In genomic region chr2:18676936-18677491, GRCm38 (mm10) we compare ENCODE assay signal across 8 mouse cellular contexts. TPM values are rescaled to one million over a fixed set of nuclear protein-coding genes. Genes with fewer than 3 reads are reported as not detected.
DNase-seq lines count a peak whose midpoint lies in the region; ATAC-seq lines count a peak whose summit lies in the region.

Gene Bmi1 (plus strand): TSS chr2:18677018.

- peak within 1 kb of the TSS; percentile 96 for H3K9ac ChIP-seq in hindbrain, embryonic 12.5 days

- 2% methylated on average over 44 of the region's 77 CpGs for whole genome bisulfite sequencing in hindbrain, embryonic 12.5 days

- H3K27ac ChIP-seq in hindbrain, embryonic 12.5 days = peak within 1 kb of the TSS; percentile 100

- H3K4me2 ChIP-seq in hindbrain, embryonic 12.5 days (replicated peaks) = peak within 1 kb of the TSS; percentile 77

- peaks cover 27% of the 10 kb centered on the region for H3K27me3 ChIP-seq in hindbrain, embryonic 12.5 days

- H3K4me1 ChIP-seq in hindbrain, embryonic 12.5 days = peaks cover 36% of the 10 kb centered on the region

- DNase-seq in T-cell, adult 2 months (ENCODE audit: low spot score) = peak; percentile 58
- peak; percentile 78 to 81 for DNase-seq in cerebellum, postnatal 10 days
- DNase-seq in gastrocnemius, adult 18-20 months (ENCODE audit: low spot score) = peak; percentile 51
- peak; percentile 71 to 72 for DNase-seq in layer of hippocampus, postnatal 36 days
- DNase-seq in lung, postnatal 25 days (ENCODE audit: low spot score) = peak; percentile 51
- DNase-seq in right cerebral cortex, postnatal 10 days (ENCODE audit: low spot score in 2 of 2) = peak; percentile 72 to 79
- peak; percentile 58 for DNase-seq in urinary bladder, postnatal 25 days (ENCODE audit: low spot score)

- peak; percentile 73 for ATAC-seq in hindbrain, embryonic 12.5 days (ENCODE audit: low FRiP score)

- H3K36me3 ChIP-seq in hindbrain, embryonic 12.5 days = no peaks in the 10 kb centered on the region

- H3K9me3 ChIP-seq in hindbrain, embryonic 12.5 days (replicated peaks) = no peaks in the 10 kb centered on the region

- peak within 1 kb of the TSS; percentile 85 for H3K4me3 ChIP-seq in hindbrain, embryonic 12.5 days

RNA-seq across cellular contexts. Expression of gene Bmi1, which starts in this region (rescaled TPM):
- total RNA-seq in gastrocnemius, adult 18-20 months (2021) = 10 to 100 TPM; 67.2 to 67.6 TPM
- polyA plus RNA-seq in hindbrain, embryonic 12.5 days (2016; fragmentation: Nextera tagmentation; extraction: Ambion mirVana) = 42.4 and 46.8 TPM in 2 replicates
- total RNA-seq in layer of hippocampus, postnatal 36 days (2021) = 10 to 100 TPM; 58.4 to 67.5 TPM

Comparison
In these comparisons a context has a peak if more than half of its experiments do, and no peak if none do; other contexts are left out.
1. Peak in every context shown above with its lines: DNase-seq, ATAC-seq, H3K4me3 ChIP-seq and H3K27ac ChIP-seq.